Mouse (Mus musculus) CH12.LX (cell line): ENCODE data around the gene Gpr84. TPM values are rescaled to one million over a fixed set of nuclear protein-coding genes. Genes with fewer than 3 reads are reported as not detected.
A peak's percentile ranks its signal among the peaks of the same experiment; 100 is the strongest.

Experiments
- DNase-seq: peaks from one replicate; pipeline ENCODE4 v3.0.0-alpha.2; 2013; ENCODE audit errors: extremely low read depth
- H3K27ac ChIP-seq: 2 replicates; pipeline ENCODE4 v1.5.1; 2012; ENCODE audit warnings: low read depth, mild to moderate bottlenecking, control low read depth, moderate library complexity; ENCODE audit not compliant: insufficient read depth
- H3K27me3 ChIP-seq: replicated peaks from 2 replicates; pipeline ENCODE3; 2012; ENCODE audit warnings: inconsistent platforms
- H3K36me3 ChIP-seq, 2 experiments: replicated peaks in 1 of 2; 2 replicates each; pipeline versions ENCODE3 to v1.6.1; 2012; ENCODE audit warnings: inconsistent platforms in 1 of 2, low read length in 1 of 2, mild to moderate bottlenecking in 1 of 2, mixed read lengths in 1 of 2, moderate library complexity in 1 of 2; ENCODE audit not compliant: control insufficient read depth in 1 of 2, insufficient read depth in 1 of 2
- H3K4me1 ChIP-seq, 2 experiments: 2 replicates each; pipeline ENCODE4 v1.6.1; 2012; ENCODE audit warnings: inconsistent platforms in 1 of 2, moderate library complexity in 1 of 2; ENCODE audit not compliant: insufficient read depth in 2 of 2, control insufficient read depth in 1 of 2
- H3K4me2 ChIP-seq: 2 replicates; pipeline ENCODE4 v1.6.1; 2012; ENCODE audit warnings: low read depth, mild to moderate bottlenecking, control low read depth; ENCODE audit not compliant: poor library complexity, insufficient read depth, severe bottlenecking
- H3K4me3 ChIP-seq, 3 experiments: fragments of 150-350 bp in 1 of 3; sonication (generic) in 1 of 3; replicated peaks in 1 of 3; 2 replicates each; pipeline versions ENCODE3 to v1.5.1; 2011 to 2012; ENCODE audit warnings: low read depth in 2 of 3, low read length in 2 of 3, mild to moderate bottlenecking in 2 of 3, moderate library complexity in 2 of 3, control low read depth in 1 of 3, improper control_type of control experiment in 1 of 3, inconsistent platforms in 1 of 3, mixed read lengths in 1 of 3; ENCODE audit not compliant: poor library complexity in 1 of 3
- H3K79me2 ChIP-seq: replicated peaks from 2 replicates; pipeline ENCODE4 v1.6.1; 2012; ENCODE audit warnings: mild to moderate bottlenecking, moderate library complexity; ENCODE audit not compliant: control insufficient read depth, poor library complexity, insufficient read depth, severe bottlenecking; ENCODE audit errors: extremely low read depth
- H3K9ac ChIP-seq: 2 replicates; pipeline ENCODE4 v1.6.1; 2012; ENCODE audit warnings: low read depth, mild to moderate bottlenecking, control low read depth, moderate library complexity; ENCODE audit not compliant: insufficient read depth
- H3K9me3 ChIP-seq: replicated peaks from 2 replicates; pipeline ENCODE3; 2012; ENCODE audit warnings: low read length, inconsistent platforms, mixed read lengths
- BHLHE40 ChIP-seq: IDR thresholded peaks from 2 replicates; pipeline ENCODE4 v1.6.1; 2011; ENCODE audit warnings: mild to moderate bottlenecking, low read depth, low read length, improper control_type of control experiment
- CHD2 ChIP-seq: IDR thresholded peaks from 2 replicates; pipeline ENCODE4 v1.6.1; 2011; ENCODE audit warnings: low read length, improper control_type of control experiment
- E2F4 ChIP-seq: IDR thresholded peaks from 2 replicates; pipeline ENCODE4 v1.6.1; 2011; ENCODE audit warnings: low read depth, low read length, improper control_type of control experiment; ENCODE audit not compliant: insufficient replicate concordance
- ELF1 ChIP-seq: IDR thresholded peaks from 2 replicates; pipeline ENCODE4 v1.6.1; 2014; ENCODE audit warnings: low read depth, mild to moderate bottlenecking, inconsistent platforms, low read length, improper control_type of control experiment
- EP300 ChIP-seq: IDR thresholded peaks from 2 replicates; pipeline ENCODE4 v1.6.1; 2011; ENCODE audit warnings: low read length, improper control_type of control experiment
- GABPA ChIP-seq: IDR thresholded peaks from 2 replicates; pipeline ENCODE4 v1.6.1; 2012; ENCODE audit warnings: low read depth, low read length, improper control_type of control experiment, inconsistent platforms; ENCODE audit not compliant: insufficient replicate concordance
- HCFC1 ChIP-seq: IDR thresholded peaks from 2 replicates; pipeline ENCODE4 v1.6.1; 2012; ENCODE audit warnings: low read depth, mild to moderate bottlenecking, inconsistent platforms, low read length, improper control_type of control experiment
- IRF4 ChIP-seq: IDR thresholded peaks from 2 replicates; pipeline ENCODE4 v1.6.1; 2014; ENCODE audit warnings: low read depth, mild to moderate bottlenecking, inconsistent platforms, low read length, improper control_type of control experiment
- JUND ChIP-seq: conservative IDR thresholded peaks from 2 replicates; pipeline ENCODE4 v1.6.1; 2011; ENCODE audit warnings: low read depth, low read length, improper control_type of control experiment
- KAT2A ChIP-seq: IDR thresholded peaks from 2 replicates; pipeline ENCODE4 v1.6.1; 2012; ENCODE audit warnings: low read length, improper control_type of control experiment, inconsistent platforms; ENCODE audit not compliant: insufficient replicate concordance
- MAFK ChIP-seq: IDR thresholded peaks from 2 replicates; pipeline ENCODE4 v1.6.1; 2011; ENCODE audit warnings: low read length, improper control_type of control experiment; ENCODE audit not compliant: insufficient replicate concordance
- MAZ ChIP-seq: IDR thresholded peaks from 2 replicates; pipeline ENCODE4 v1.6.1; 2012; ENCODE audit warnings: low read depth, mild to moderate bottlenecking, inconsistent platforms, low read length, improper control_type of control experiment, moderate library complexity
- MXI1 ChIP-seq: IDR thresholded peaks from 2 replicates; pipeline ENCODE4 v1.6.1; 2011; ENCODE audit warnings: mild to moderate bottlenecking, low read depth, low read length, improper control_type of control experiment
- MYC ChIP-seq: IDR thresholded peaks from 2 replicates; pipeline ENCODE4 v1.6.1; 2011; ENCODE audit warnings: low read depth, mild to moderate bottlenecking, improper control_type of control experiment, low read length
- PAX5 ChIP-seq: IDR thresholded peaks from 2 replicates; pipeline ENCODE4 v1.6.1; 2012; ENCODE audit warnings: low read length, inconsistent platforms, mixed read lengths
- POLR2A ChIP-seq: IDR thresholded peaks from 2 replicates; pipeline ENCODE4 v1.6.1; 2011; ENCODE audit warnings: low read depth, mild to moderate bottlenecking, improper control_type of control experiment, low read length
- POLR2AphosphoS2 ChIP-seq: IDR thresholded peaks from 2 replicates; pipeline ENCODE4 v1.6.1; 2011; ENCODE audit warnings: low read depth, low read length, improper control_type of control experiment
- SMC3 ChIP-seq: IDR thresholded peaks from 2 replicates; pipeline ENCODE4 v1.6.1; 2011; ENCODE audit warnings: low read depth, low read length, improper control_type of control experiment
- UBTF ChIP-seq: IDR thresholded peaks from 2 replicates; pipeline ENCODE4 v1.6.1; 2012; ENCODE audit warnings: low read depth, mild to moderate bottlenecking, inconsistent platforms, low read length, improper control_type of control experiment, moderate library complexity
- USF2 ChIP-seq: conservative IDR thresholded peaks from 2 replicates; pipeline ENCODE4 v1.6.1; 2011; ENCODE audit warnings: low read depth, low read length, improper control_type of control experiment
- ZKSCAN1 ChIP-seq: IDR thresholded peaks from 2 replicates; pipeline ENCODE4 v1.6.1; 2012; ENCODE audit warnings: low read depth, inconsistent platforms, low read length, improper control_type of control experiment, borderline replicate concordance
- ZNF384 ChIP-seq: IDR thresholded peaks from 2 replicates; pipeline ENCODE4 v1.6.1; 2012; ENCODE audit warnings: low read depth, low read length, improper control_type of control experiment, inconsistent platforms
- dilution Hi-C: fragments of 300-500 bp; cut with MboI; formaldehyde crosslinking; loops from 2 replicates; pipeline ENCODE4 v1.14.3; 2020; ENCODE audit warnings: low sequenced_read_pairs; ENCODE audit not compliant: extremely low pct_unique_long_range_greater_than_20kb, extremely low pct_ligation_motif_present
- in situ Hi-C: fragments of 300-500 bp; cut with MboI; formaldehyde crosslinking; loops from 3 replicates; pipeline ENCODE4 v1.14.3; 2019; ENCODE audit warnings: low sequenced_read_pairs, low pct_ligation_motif_present, low pct_unique_long_range_greater_than_20kb, mixed read lengths
- polyA plus RNA-seq: library from polyadenylated mRNA; unstranded; fragments of >175 nt; gene quantifications from 2 replicates; pipeline ENCODE4 v1.2.1, GENCODE M21; 2012; ENCODE audit warnings: low read depth; ENCODE audit not compliant: insufficient read length
- total RNA-seq, 2 experiments: library from RNA; depleted of rRNA; stranded (reverse); fragments of 300-350 nt in 1 of 2; fragments of >200 nt in 1 of 2; gene quantifications; 2 replicates each; pipeline ENCODE4 v1.2.3; 2012 to 2014

The Gpr84 gene
- 0.25 and 0.42 TPM in 2 replicates for total RNA-seq (2012; rRNA removed)
- total RNA-seq (2014; rRNA removed) = 0.26 and 0.66 TPM in 2 replicates
- polyA plus RNA-seq = 0.79 and 1.4 TPM in 2 replicates

DNA sequence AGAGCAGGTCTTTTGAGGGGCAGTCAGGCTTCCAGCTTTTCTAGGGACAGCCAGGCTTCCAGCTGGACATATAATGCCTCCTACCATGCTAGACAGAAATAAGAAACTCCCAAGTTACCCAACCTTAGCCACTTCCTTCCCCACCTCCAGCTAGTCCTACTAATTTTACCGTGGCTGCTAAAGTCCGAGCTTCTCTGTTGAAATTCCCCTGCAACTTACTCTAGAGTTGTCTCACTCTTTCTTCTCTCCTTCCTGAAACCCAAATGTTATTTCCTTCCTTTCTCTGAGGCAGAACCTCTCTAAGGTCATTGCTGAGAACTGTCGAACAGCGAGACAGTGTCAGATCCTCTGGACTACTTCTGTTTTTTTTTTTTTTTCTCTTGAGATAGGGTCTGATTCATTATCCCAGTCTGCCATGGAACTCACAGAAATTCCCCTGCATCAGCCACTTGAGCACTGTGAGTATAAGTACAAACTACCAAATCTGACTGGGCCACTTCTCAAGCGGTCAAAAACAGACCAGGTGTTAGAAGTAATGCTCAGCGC is at the start of gene Gpr84:
Gene Gpr84, minus strand, starts transcription at position 248 of the 546 bp plus-strand sequence.
- Histone ChIP-seq H3K36me3 (peaks cover under 1 to 24% of the 10 kb centered on the region in 2 experiments), H3K27me3 (no peaks in the 10 kb centered on the region), H3K4me3 (no peak within 1 kb of the TSS), H3K27ac (no peak within 1 kb of the TSS), H3K9me3 (no peaks in the 10 kb centered on the region), H3K4me1 (peaks cover 3 to 69% of the 10 kb centered on the region in 2 experiments; a peak in 3 of 4 replicates), H3K79me2 (no peaks in the 10 kb centered on the region), H3K4me2 (peak within 1 kb of the TSS; percentile 82), H3K9ac (peak within 1 kb of the TSS; percentile 20; the same call in 1 of the 2 replicates)
- no peak for DNase-seq
- dilution Hi-C loops (no loop called here), in situ Hi-C loops (loop anchor here (10.0 kb wide), 1 partner anchor 326 kb away; no protein-coding TSS in a partner anchor)
- TF ChIP-seq MYC (no peak), ZNF384 (peak; percentile 82), KAT2A (no peak), EP300 (peak; percentile 29; the same call in 1 of the 2 replicates), BHLHE40 (no peak), ZKSCAN1 (no peak), IRF4 (peak; percentile 38), CHD2 (no peak), MAZ (no peak), POLR2A (no peak), ELF1 (0 out of 2 replicates have a peak, but pooled peaks have one; percentile 15), MXI1 (no peak), GABPA (no peak), MAFK (no peak), E2F4 (no peak), PAX5 (no peak), SMC3 (no peak)

DNA sequence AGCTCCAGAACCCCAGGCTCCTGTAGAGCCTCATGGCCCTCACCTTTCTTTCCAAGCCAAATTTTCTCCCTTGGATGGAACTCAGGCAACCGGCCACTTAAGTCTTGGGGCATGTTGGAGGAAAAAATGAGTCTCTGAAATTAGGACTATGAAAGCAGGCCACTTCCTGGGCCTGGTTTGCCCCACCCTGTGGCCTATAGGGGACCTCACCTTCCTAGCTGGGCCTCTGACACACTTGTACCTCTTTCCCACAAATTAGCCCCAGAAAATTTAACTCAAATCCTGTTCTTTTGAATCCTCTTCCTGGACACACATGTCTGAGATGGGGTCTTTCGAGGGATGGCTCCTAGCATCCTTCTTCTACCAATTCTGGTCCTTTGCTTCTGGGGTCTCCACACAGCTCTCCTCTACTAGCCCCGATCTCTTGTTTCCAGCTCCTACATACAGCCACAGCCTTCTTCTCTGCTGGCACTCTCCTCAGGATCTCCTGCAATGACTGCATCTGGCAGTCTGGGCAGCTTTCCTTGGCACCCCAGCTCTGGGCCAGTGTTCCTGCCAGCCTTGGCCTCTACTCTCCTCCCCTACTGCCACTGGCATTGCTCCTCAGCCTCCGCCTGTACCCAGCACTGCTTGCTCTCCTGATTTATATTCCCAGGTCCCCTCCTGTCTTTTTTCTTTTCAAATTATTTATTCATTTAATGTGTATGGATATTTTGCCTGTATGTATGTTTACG is 49.6 kb upstream of the Gpr84 start:
- Histone ChIP-seq H3K9ac (no peak overlapping the region), H3K4me1 (peaks cover 32 to 78% of the 10 kb centered on the region in 2 experiments), H3K36me3 (no peaks in the 10 kb centered on the region), H3K27ac (no peak overlapping the region), H3K4me3 (no peak overlapping the region), H3K4me2 (no peak overlapping the region), H3K27me3 (no peaks in the 10 kb centered on the region), H3K79me2 (no peaks in the 10 kb centered on the region), H3K9me3 (no peaks in the 10 kb centered on the region)
- in situ Hi-C loops (no loop called here), dilution Hi-C loops (no loop called here)
- TF ChIP-seq ZKSCAN1 (no peak), ZNF384 (no peak), CHD2 (no peak), ELF1 (peak; percentile 24; the same call in 1 of the 2 replicates), UBTF (no peak), JUND (0 out of 2 replicates have a peak, but pooled peaks have one; percentile 17), POLR2AphosphoS2 (no peak), USF2 (no peak), IRF4 (no peak), EP300 (0 out of 2 replicates have a peak, but pooled peaks have one; percentile 11), HCFC1 (no peak)
- DNase-seq = no peak
